Mouse (Mus musculus) forebrain, postnatal 0 days (tissue): ENCODE measurements around the gene Usp45. TPM values are rescaled to one million over a fixed set of nuclear protein-coding genes. Genes with fewer than 3 reads are reported as not detected.

ENCODE experiments used
- ATAC-seq: fragments of 200-750 bp; cut with Nextera tagmentation; 2 replicates; pipeline ENCODE4 v1.8.0; 2017; ENCODE audit warnings: mild to moderate bottlenecking, moderate library complexity
- DNase-seq: peaks from one replicate; pipeline ENCODE4 v3.0.0-alpha.2; 2015
- H3K27ac ChIP-seq: fragments of 300-500 bp; sonication (generic); 2 replicates; pipeline ENCODE4 v1.5.1; 2014; ENCODE audit warnings: low read depth, mild to moderate bottlenecking, antibody characterized with exemption, low read length, moderate library complexity, mixed read lengths
- H3K27me3 ChIP-seq: fragments of 300-500 bp; sonication (generic); 2 replicates; pipeline ENCODE4 v1.6.1; 2014; ENCODE audit warnings: mild to moderate bottlenecking, low read length, mixed read lengths; ENCODE audit not compliant: insufficient read depth
- H3K36me3 ChIP-seq: fragments of 300-500 bp; sonication (generic); 2 replicates; pipeline ENCODE4 v1.6.1; 2014; ENCODE audit warnings: mild to moderate bottlenecking, moderate library complexity; ENCODE audit not compliant: insufficient read depth
- H3K4me1 ChIP-seq: fragments of 300-500 bp; sonication (generic); 2 replicates; pipeline ENCODE4 v1.6.1; 2014; ENCODE audit warnings: antibody characterized with exemption; ENCODE audit not compliant: insufficient read depth
- H3K4me2 ChIP-seq: fragments of 300-500 bp; sonication (generic); 2 replicates; pipeline ENCODE4 v1.6.1; 2014; ENCODE audit warnings: low read depth, mild to moderate bottlenecking, moderate library complexity
- H3K4me3 ChIP-seq: fragments of 300-500 bp; sonication (generic); 2 replicates; pipeline ENCODE4 v1.5.1; 2014; ENCODE audit warnings: low read depth, low read length, mixed read lengths
- H3K9ac ChIP-seq: fragments of 300-500 bp; sonication (generic); 2 replicates; pipeline ENCODE4 v1.6.1; 2014; ENCODE audit warnings: mild to moderate bottlenecking
- H3K9me3 ChIP-seq: fragments of 300-500 bp; sonication (generic); 2 replicates; pipeline ENCODE4 v1.6.1; 2016; ENCODE audit warnings: low read length
- CTCF ChIP-seq: sonication (generic); IDR thresholded peaks from 2 replicates; pipeline ENCODE4 v1.5.1; 2016; ENCODE audit warnings: antibody characterized with exemption, control low read depth, low read depth
- whole genome bisulfite sequencing: fragments of 180-500 bp; shearing (Covaris S2); extraction: QIAGEN DNeasy Blood & Tissue Kit; methylation state at CpG from one replicate; pipeline ENCODE4 v1.1.7; 2014; 5-methylcytosine and 5-hydroxymethylcytosine counted together
- polyA plus RNA-seq: library from polyadenylated mRNA; unstranded; fragments of >200 nt; fragmentation: Nextera tagmentation; extraction: Ambion mirVana; gene quantifications from 2 replicates; pipeline ENCODE4 v1.2.1, GENCODE M21; 2015
- total RNA-seq: library from RNA; depleted of rRNA; stranded (reverse); fragments of >200 nt; gene quantifications from 2 replicates; pipeline ENCODE4 v1.2.3, GENCODE M21; 2014

Usp45 gene
- total and polyA plus RNA-seq, 2 experiments from 2014 or later = 5.3 to 15.1 TPM

- DNase-seq (no peak), ATAC-seq (no peak)
- TF ChIP-seq CTCF = no peak
- Histone ChIP-seq H3K9me3 (no peaks in the 10 kb centered on the region), H3K4me3 (no peak overlapping the region), H3K4me2 (no peak overlapping the region), H3K36me3 (peaks cover 39% of the 10 kb centered on the region), H3K27me3 (no peaks in the 10 kb centered on the region), H3K27ac (no peak overlapping the region), H3K4me1 (no peaks in the 10 kb centered on the region), H3K9ac (no peak overlapping the region)
- 85% methylated on average over 6 of the region's 6 CpGs for WGBS
Observed at GRCm38 (mm10) chr4:21788903-21789302, 21.9 kb downstream of the Usp45 start.

GRCm38 (mm10) chr4:21789836-21790235, 22.9 kb downstream of the Usp45 start:
- TF ChIP-seq CTCF = no peak
- H3K9ac ChIP-seq = no peak overlapping the region
- ATAC-seq (no peak), DNase-seq (no peak)
- 85% methylated on average over 4 of the region's 4 CpGs for WGBS
- H3K36me3 ChIP-seq = peaks cover 31% of the 10 kb centered on the region
- H3K4me2 ChIP-seq = no peak overlapping the region
- H3K27ac ChIP-seq = no peak overlapping the region
- H3K9me3 ChIP-seq = no peaks in the 10 kb centered on the region
- no peak overlapping the region for H3K4me3 ChIP-seq
- no peaks in the 10 kb centered on the region for H3K4me1 ChIP-seq
- no peaks in the 10 kb centered on the region for H3K27me3 ChIP-seq

GRCm38 (mm10) chr4:21793631-21794030, 26.7 kb downstream of the Usp45 start:
- no peak overlapping the region for H3K27ac ChIP-seq
- 47% methylated on average over 3 of the region's 3 CpGs for WGBS
- H3K9ac ChIP-seq = no peak overlapping the region
- H3K4me2 ChIP-seq = no peak overlapping the region
- peaks cover 24% of the 10 kb centered on the region for H3K36me3 ChIP-seq
- H3K9me3 ChIP-seq = no peaks in the 10 kb centered on the region
- no peaks in the 10 kb centered on the region for H3K27me3 ChIP-seq
- no peak overlapping the region for H3K4me3 ChIP-seq
- ATAC-seq (peak; percentile 65), DNase-seq (peak; percentile 6)
- no peak for TF ChIP-seq CTCF
- H3K4me1 ChIP-seq = no peaks in the 10 kb centered on the region

DNA sequence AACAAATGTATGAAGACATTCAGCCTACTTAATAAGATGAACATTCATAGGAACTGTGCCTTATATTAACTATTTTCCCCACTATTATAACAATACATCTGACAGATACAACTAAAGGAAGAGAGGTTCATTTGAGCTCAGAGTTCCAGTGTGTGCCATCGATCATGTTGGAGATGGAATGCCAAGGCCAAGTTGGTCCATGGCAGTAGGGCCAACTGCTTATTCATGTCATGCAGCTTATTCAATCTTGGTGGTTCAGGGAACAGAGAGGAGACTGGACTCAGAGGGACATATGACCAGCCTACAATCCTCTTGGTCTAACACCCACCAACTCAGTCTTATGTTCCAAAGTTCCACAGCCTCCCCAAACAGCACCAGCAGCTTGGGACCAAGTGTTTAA, 34.1 kb downstream of the Usp45 start:
- ATAC-seq (no peak), DNase-seq (no peak)
- Histone ChIP-seq H3K27me3 (no peaks in the 10 kb centered on the region), H3K4me3 (no peak overlapping the region), H3K9me3 (no peaks in the 10 kb centered on the region), H3K27ac (no peak overlapping the region), H3K4me1 (no peaks in the 10 kb centered on the region), H3K4me2 (no peak overlapping the region), H3K36me3 (peaks cover 46% of the 10 kb centered on the region), H3K9ac (no peak overlapping the region)
- WGBS = 100% methylated on average over 1 of the region's 1 CpGs
- no peak for TF ChIP-seq CTCF

- Histone ChIP-seq H3K9ac (no peak overlapping the region), H3K4me1 (no peaks in the 10 kb centered on the region), H3K9me3 (no peaks in the 10 kb centered on the region), H3K4me2 (no peak overlapping the region), H3K36me3 (peaks cover 46% of the 10 kb centered on the region), H3K27me3 (no peaks in the 10 kb centered on the region), H3K27ac (no peak overlapping the region), H3K4me3 (no peak overlapping the region)
- DNase-seq (no peak), ATAC-seq (no peak)
- TF ChIP-seq CTCF = no peak
- WGBS = 94% methylated on average over 2 of the region's 2 CpGs
Observed at GRCm38 (mm10) chr4:21801620-21802019, 34.7 kb downstream of the Usp45 start.

DNA sequence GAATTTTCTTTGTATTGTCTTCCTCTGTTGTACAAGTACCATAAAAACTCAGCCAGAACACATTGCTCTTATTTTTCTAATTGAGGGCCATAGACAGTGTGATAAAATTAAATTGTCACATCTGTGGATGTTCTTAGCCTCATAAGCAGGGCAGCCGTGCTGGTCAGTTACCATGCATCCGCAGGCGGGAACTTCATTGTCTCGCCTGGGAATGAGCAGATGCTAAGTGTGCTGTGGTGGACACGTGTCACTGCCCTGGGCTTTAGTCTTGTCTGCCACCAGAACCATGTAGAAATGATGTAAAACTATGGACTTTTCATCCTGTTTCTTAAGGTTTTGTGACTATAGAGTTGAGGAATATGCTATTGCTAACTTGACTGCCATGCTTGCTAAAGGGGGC, 40.2 kb downstream of the Usp45 start:
- WGBS = 70% methylated on average over 5 of the region's 5 CpGs
- Histone ChIP-seq H3K36me3 (peaks cover 31% of the 10 kb centered on the region), H3K27me3 (no peaks in the 10 kb centered on the region), H3K9me3 (no peaks in the 10 kb centered on the region), H3K9ac (no peak overlapping the region), H3K27ac (no peak overlapping the region), H3K4me2 (no peak overlapping the region), H3K4me3 (no peak overlapping the region), H3K4me1 (no peaks in the 10 kb centered on the region)
- no peak for ATAC-seq
- DNase-seq = no peak
- TF ChIP-seq CTCF = no peak

- peaks cover 21% of the 10 kb centered on the region for H3K36me3 ChIP-seq
- H3K4me2 ChIP-seq = no peak overlapping the region
- no peak for ATAC-seq
Observed at GRCm38 (mm10) chr4:21810608-21811007, 43.7 kb downstream of the Usp45 start.

DNA sequence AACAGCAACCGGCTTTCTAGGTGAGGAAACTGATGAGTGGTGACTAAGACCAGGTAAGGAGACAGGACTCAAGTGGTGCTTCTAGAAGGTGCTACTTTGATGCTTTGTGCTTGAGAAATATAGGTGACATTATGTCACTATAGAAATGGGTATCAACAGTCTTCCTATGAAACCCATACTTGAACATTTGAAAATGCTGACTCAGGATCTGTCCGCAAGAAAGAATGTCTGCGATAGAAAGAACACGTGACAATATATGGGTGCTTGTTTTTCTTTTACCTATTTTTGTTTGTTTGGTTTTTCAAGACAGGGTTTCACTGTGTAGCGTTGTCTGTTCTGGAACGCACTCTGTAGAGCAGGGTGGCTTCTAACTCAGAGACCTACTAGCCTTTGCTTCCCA, 45.7 kb downstream of the Usp45 start:
- no peaks in the 10 kb centered on the region for H3K9me3 ChIP-seq
- no peaks in the 10 kb centered on the region for H3K4me1 ChIP-seq
- ATAC-seq (no peak), DNase-seq (no peak)
- peaks cover 23% of the 10 kb centered on the region for H3K36me3 ChIP-seq
- no peaks in the 10 kb centered on the region for H3K27me3 ChIP-seq
- WGBS = 92% methylated on average over 6 of the region's 6 CpGs
- H3K9ac ChIP-seq = no peak overlapping the region
- TF ChIP-seq CTCF = no peak
- no peak overlapping the region for H3K4me2 ChIP-seq
- H3K4me3 ChIP-seq = no peak overlapping the region
- no peak overlapping the region for H3K27ac ChIP-seq

More at GRCm38 (mm10) chr4:21810608-21811007, 43.7 kb downstream of the Usp45 start:
- DNase-seq = no peak
- Histone ChIP-seq H3K9ac (no peak overlapping the region), H3K27ac (no peak overlapping the region), H3K27me3 (no peaks in the 10 kb centered on the region), H3K9me3 (no peaks in the 10 kb centered on the region), H3K4me1 (no peaks in the 10 kb centered on the region), H3K4me3 (no peak overlapping the region)
- TF ChIP-seq CTCF = no peak
- 95% methylated on average over 3 of the region's 3 CpGs for WGBS
